Mouse (Mus musculus) myocyte (in vitro differentiated cells): Measurements from ENCODE around the gene Yif1b. TPM values are rescaled to one million over a fixed set of nuclear protein-coding genes. Genes with fewer than 3 reads are reported as not detected.
"Not testable (repeated sequence)": the region's sequence is repeated elsewhere in the genome, so short reads cannot be mapped to it uniquely, and the experiment has no call there.

ENCODE experiments used
- H3K27me3 ChIP-seq: one replicate; pipeline ENCODE4 v1.6.1; 2011; ENCODE audit not compliant: control insufficient read depth, insufficient read depth, insufficient read length
- H3K36me3 ChIP-seq: one replicate; pipeline ENCODE4 v1.6.1; 2011; ENCODE audit not compliant: control insufficient read depth, insufficient read depth
- H3K4me2 ChIP-seq: one replicate; pipeline ENCODE4 v1.6.1; 2011; ENCODE audit warnings: low read depth, control low read depth
- H3K4me3 ChIP-seq: one replicate; pipeline ENCODE4 v1.5.1; 2011; ENCODE audit warnings: mild to moderate bottlenecking, control low read depth, moderate library complexity
- H3K79me2 ChIP-seq: one replicate; pipeline ENCODE4 v1.6.1; 2011; ENCODE audit not compliant: control insufficient read depth, insufficient read depth
- H3ac ChIP-seq: one replicate; pipeline ENCODE4 v1.6.1; 2011; ENCODE audit not compliant: control insufficient read depth, insufficient read length
- CEBPB ChIP-seq: IDR thresholded peaks from 2 replicates; pipeline ENCODE4 v1.6.1; 2011; ENCODE audit warnings: mild to moderate bottlenecking, moderate library complexity; ENCODE audit not compliant: poor library complexity, insufficient read depth, severe bottlenecking
- E2F4 ChIP-seq: IDR thresholded peaks from one replicate; pipeline ENCODE4 v1.6.1; 2011; ENCODE audit warnings: mild to moderate bottlenecking, control low read depth, moderate library complexity; ENCODE audit not compliant: insufficient read depth
- MAX ChIP-seq: IDR thresholded peaks from one replicate; pipeline ENCODE4 v1.6.1; 2011; ENCODE audit warnings: low read depth, mild to moderate bottlenecking, control low read depth
- MYOD1 ChIP-seq, 3 experiments: IDR thresholded peaks; one replicate each; pipeline ENCODE4 v1.6.1; 2011; ENCODE audit warnings: control low read depth in 2 of 3, low read depth in 2 of 3, mild to moderate bottlenecking in 2 of 3, moderate library complexity in 1 of 3; ENCODE audit not compliant: insufficient read length in 2 of 3, control insufficient read depth in 1 of 3
- MYOG ChIP-seq, 3 experiments: IDR thresholded peaks; one replicate each; pipeline ENCODE4 v1.6.1; 2011; ENCODE audit warnings: control low read depth in 2 of 3, low read depth in 2 of 3, mild to moderate bottlenecking in 2 of 3; ENCODE audit not compliant: insufficient read length in 2 of 3, control insufficient read depth in 1 of 3, insufficient read depth in 1 of 3
- POLR2A ChIP-seq: IDR thresholded peaks from one replicate; pipeline ENCODE4 v1.6.1; 2011; ENCODE audit warnings: low read depth, mild to moderate bottlenecking, control low read depth, moderate library complexity; ENCODE audit not compliant: insufficient read length
- POLR2AphosphoS2 ChIP-seq: IDR thresholded peaks from one replicate; pipeline ENCODE4 v1.6.1; 2011; ENCODE audit warnings: low read depth, control low read depth; ENCODE audit not compliant: insufficient read length
- REST ChIP-seq: IDR thresholded peaks from one replicate; pipeline ENCODE4 v1.6.1; 2011; ENCODE audit warnings: mild to moderate bottlenecking, control low read depth, moderate library complexity; ENCODE audit not compliant: insufficient read depth, insufficient read length
- SRF ChIP-seq: IDR thresholded peaks from one replicate; pipeline ENCODE4 v1.6.1; 2011; ENCODE audit warnings: low read depth; ENCODE audit not compliant: control insufficient read depth, insufficient read length
- TCF12 ChIP-seq: IDR thresholded peaks from one replicate; pipeline ENCODE4 v1.6.1; 2011; ENCODE audit warnings: mild to moderate bottlenecking, control low read depth; ENCODE audit not compliant: poor library complexity, insufficient read depth, severe bottlenecking
- TCF3 ChIP-seq: IDR thresholded peaks from one replicate; pipeline ENCODE4 v1.6.1; 2011; ENCODE audit warnings: low read depth, control low read depth; ENCODE audit not compliant: insufficient read length
- USF1 ChIP-seq: IDR thresholded peaks from one replicate; pipeline ENCODE4 v1.6.1; 2011; ENCODE audit warnings: low read depth, mild to moderate bottlenecking, control low read depth, moderate library complexity
- polyA plus RNA-seq: library from polyadenylated mRNA; unstranded; fragments of >200 nt; fragmentation: generic; extraction: Trizol; gene quantifications from one replicate; pipeline ENCODE4 v1.2.1, GENCODE M21; 2012; ENCODE audit warnings: missing spikeins

Gene Yif1b
- 166 TPM for polyA plus RNA-seq

DNA sequence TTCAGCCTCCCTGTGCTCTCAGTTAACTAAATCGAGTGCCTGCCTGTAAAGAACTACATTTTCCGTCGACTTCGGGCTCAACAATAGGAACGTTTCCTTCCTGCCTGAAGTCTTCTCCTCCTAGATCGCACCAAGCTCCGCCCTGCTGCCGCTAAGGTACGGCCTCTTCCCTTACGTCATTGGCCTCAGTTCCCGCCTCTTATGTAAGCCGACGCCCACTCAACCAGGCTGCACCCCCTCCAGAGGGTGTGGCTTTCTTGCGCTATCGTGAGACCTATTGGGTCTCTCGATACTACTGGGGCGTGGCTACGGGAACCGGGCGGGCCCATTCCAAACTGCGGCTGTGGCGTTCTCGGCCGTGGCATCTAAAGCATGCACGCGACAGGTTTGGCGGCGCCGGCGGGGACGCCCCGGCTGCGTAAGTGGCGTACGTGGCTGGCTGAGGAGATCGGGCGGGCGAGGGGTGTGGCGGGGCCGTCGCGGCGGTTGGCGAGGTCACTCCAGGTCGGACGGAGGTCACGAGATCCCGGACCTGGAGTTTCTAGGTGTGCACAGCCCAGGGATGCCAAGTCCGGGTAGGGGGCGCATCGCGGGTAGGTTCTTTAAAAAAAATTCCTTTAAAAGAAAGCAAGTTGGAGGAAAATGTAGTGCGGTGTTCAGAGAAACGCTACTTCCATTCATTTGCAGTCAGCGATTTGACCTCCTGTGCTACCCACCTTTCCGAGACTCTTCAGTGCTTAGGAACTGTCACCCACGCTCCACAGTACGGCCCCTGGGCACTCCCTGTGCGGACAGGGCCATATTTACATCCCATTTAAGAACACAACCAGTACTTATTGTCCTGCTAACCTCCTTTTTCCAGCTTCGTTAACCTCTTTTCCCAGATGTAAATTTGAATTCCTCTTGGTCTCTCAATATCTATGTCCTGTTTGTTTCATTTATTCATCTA, at the start of gene Yif1b:
TSS of gene Yif1b (plus strand) at position 311 of the 949 bp plus-strand sequence.
- Histone ChIP-seq H3ac (peak within 1 kb of the TSS; percentile 65), H3K79me2 (peaks cover 11% of the 10 kb centered on the region)
- TF ChIP-seq MYOG (IDR thresholded peaks at IDR 0.05; ENCODE audit: control insufficient read depth in 1 of 3, insufficient read depth in 1 of 3, insufficient read length in 2 of 3, low read depth in 2 of 3) (peak in 2 of 3 experiments; percentile 59 to 81), REST (no peak), CEBPB (no peak), MAX (no peak), SRF (peak; percentile 41), TCF12 (no peak), USF1 (no peak), E2F4 (peak; percentile 1), TCF3 (no peak), POLR2A (peak; percentile 84), MYOD1 (IDR thresholded peaks at IDR 0.05; ENCODE audit: control insufficient read depth in 1 of 3, insufficient read length in 2 of 3, low read depth in 2 of 3) (peak in 2 of 3 experiments; percentile 44 to 83), POLR2AphosphoS2 (peak; percentile 77)

GRCm38 (mm10) chr7:29194230-29194629, 43.9 kb upstream of the Yif1b start:
- H3K4me3 ChIP-seq, H3K79me2 ChIP-seq, H3K36me3 ChIP-seq, H3K4me2 ChIP-seq, H3ac ChIP-seq, H3K27me3 ChIP-seq: not testable (repeated sequence)

More for the DNA sequence above, at the start of gene Yif1b:
- Histone ChIP-seq H3K4me2 (peak within 1 kb of the TSS; percentile 87), H3K27me3 (no peaks in the 10 kb centered on the region), H3K4me3 (peak within 1 kb of the TSS; percentile 57), H3K36me3 (no peaks in the 10 kb centered on the region)

DNA sequence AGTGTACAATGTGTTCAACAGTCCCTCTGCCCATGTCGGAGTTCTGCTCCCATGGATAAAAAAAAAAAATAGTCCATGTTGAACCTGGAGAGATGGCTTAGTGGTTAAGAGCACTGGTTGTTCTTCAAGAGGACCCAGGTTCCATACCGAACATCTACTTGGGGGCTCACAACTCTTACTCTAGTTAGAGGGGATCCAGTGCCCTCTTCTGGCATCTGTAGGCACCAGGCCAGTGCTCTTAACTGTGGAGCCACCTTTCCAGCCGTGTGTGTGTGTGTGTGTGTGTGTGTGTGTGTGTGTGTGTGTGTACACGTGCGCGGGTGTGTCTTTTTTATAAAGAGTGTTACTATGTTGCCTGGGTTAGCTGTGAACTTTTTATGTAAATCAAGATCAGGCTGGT, 35.6 kb upstream of the Yif1b start:
- no peak for TF ChIP-seq E2F4
- no peak for TF ChIP-seq SRF
- TF ChIP-seq REST, result no peak
- TF ChIP-seq POLR2AphosphoS2, result no peak
- TF ChIP-seq MYOG (IDR thresholded peaks at IDR 0.05; ENCODE audit: control insufficient read depth in 1 of 3, insufficient read depth in 1 of 3, insufficient read length in 2 of 3, low read depth in 2 of 3), result no peak
- no peak for TF ChIP-seq USF1
- TF ChIP-seq TCF12, result no peak
- no peak for TF ChIP-seq MAX
- no peak for TF ChIP-seq POLR2A
- TF ChIP-seq MYOD1 (IDR thresholded peaks at IDR 0.05; ENCODE audit: control insufficient read depth in 1 of 3, insufficient read length in 2 of 3, low read depth in 2 of 3), result no peak
- no peak overlapping the region for H3K4me3 ChIP-seq
- H3ac ChIP-seq, result no peak overlapping the region
- H3K4me2 ChIP-seq, result no peak overlapping the region
- no peaks in the 10 kb centered on the region for H3K79me2 ChIP-seq
- H3K36me3 ChIP-seq, result no peaks in the 10 kb centered on the region
- H3K27me3 ChIP-seq, result peaks cover 10% of the 10 kb centered on the region

GRCm38 (mm10) chr7:29211013-29211412, 27.1 kb upstream of the Yif1b start:
- H3ac ChIP-seq, H3K27me3 ChIP-seq, H3K79me2 ChIP-seq, H3K36me3 ChIP-seq: not testable (repeated sequence)
- Histone ChIP-seq H3K4me2 (peak overlapping the region; percentile 81), H3K4me3 (peak overlapping the region; percentile 22)

GRCm38 (mm10) chr7:29211415-29212198, 26.5 kb upstream of the Yif1b start:
- TF ChIP-seq TCF3, result no peak
- TF ChIP-seq SRF, result no peak
- TF ChIP-seq POLR2A, result no peak
- no peak for TF ChIP-seq MYOG (IDR thresholded peaks at IDR 0.05; ENCODE audit: control insufficient read depth in 1 of 3, insufficient read depth in 1 of 3, insufficient read length in 2 of 3, low read depth in 2 of 3)

More at GRCm38 (mm10) chr7:29211415-29212198, 26.5 kb upstream of the Yif1b start:
- peak overlapping the region; percentile 22 for H3K4me3 ChIP-seq
- H3K27me3 ChIP-seq, result no peaks in the 10 kb centered on the region
- no peaks in the 10 kb centered on the region for H3K36me3 ChIP-seq
- H3K79me2 ChIP-seq, result no peaks in the 10 kb centered on the region
- H3K4me2 ChIP-seq, result peak overlapping the region; percentile 81
- H3ac ChIP-seq, result no peak overlapping the region
